Mouse (Mus musculus) brown adipose tissue, adult 24 weeks (tissue): ENCODE results near the gene Zfp541. TPM values are rescaled to one million over a fixed set of nuclear protein-coding genes. Genes with fewer than 3 reads are reported as not detected.

ENCODE experiments used
- H3K27ac ChIP-seq: fragments of 200-500 bp; replicated peaks from 2 replicates; pipeline ENCODE4 v1.5.1; 2012; ENCODE audit warnings: low read depth, mild to moderate bottlenecking, low read length
- H3K4me1 ChIP-seq: fragments of 200-500 bp; 2 replicates; pipeline ENCODE4 v1.6.1; 2012; ENCODE audit warnings: low read length, mixed read lengths; ENCODE audit not compliant: control insufficient read depth, insufficient read depth, insufficient read length
- H3K4me3 ChIP-seq: fragments of 200-500 bp; 2 replicates; pipeline ENCODE4 v1.5.1; 2012; ENCODE audit warnings: low read depth, mild to moderate bottlenecking, low read length, moderate library complexity; ENCODE audit not compliant: insufficient read depth
- polyA plus RNA-seq: library from polyadenylated mRNA; stranded (reverse); fragments of >200 nt; gene quantifications from 2 replicates; pipeline ENCODE4 v1.2.4, GENCODE M21; 2012; ENCODE audit not compliant: missing spikeins, insufficient read depth, insufficient read length

The Zfp541 gene
- polyA plus RNA-seq, 1 experiment: not detected

GRCm38 (mm10) chr7:16050600-16050999 lies 11.0 kb upstream of the Zfp541 start:
- Histone ChIP-seq H3K4me1 (peaks cover 4% of the 10 kb centered on the region), H3K27ac (peak overlapping the region; percentile 49; the same call in 1 of the 2 replicates), H3K4me3 (0 out of 2 replicates have a peak overlapping the region, but pooled peaks have one; percentile 68)

GRCm38 (mm10) chr7:16051883-16052595 lies 9.6 kb upstream of the Zfp541 start:
- H3K27ac ChIP-seq: peak overlapping the region; percentile 55
- H3K4me3 ChIP-seq: peak overlapping the region; percentile 75
- H3K4me1 ChIP-seq: no peaks in the 10 kb centered on the region; the same call in 1 of the 2 replicates

GRCm38 (mm10) chr7:16052684-16053083 lies 8.9 kb upstream of the Zfp541 start:
- H3K27ac ChIP-seq: peak overlapping the region; percentile 55
- peak overlapping the region; percentile 75 for H3K4me3 ChIP-seq
- no peaks in the 10 kb centered on the region; the same call in 1 of the 2 replicates for H3K4me1 ChIP-seq

DNA sequence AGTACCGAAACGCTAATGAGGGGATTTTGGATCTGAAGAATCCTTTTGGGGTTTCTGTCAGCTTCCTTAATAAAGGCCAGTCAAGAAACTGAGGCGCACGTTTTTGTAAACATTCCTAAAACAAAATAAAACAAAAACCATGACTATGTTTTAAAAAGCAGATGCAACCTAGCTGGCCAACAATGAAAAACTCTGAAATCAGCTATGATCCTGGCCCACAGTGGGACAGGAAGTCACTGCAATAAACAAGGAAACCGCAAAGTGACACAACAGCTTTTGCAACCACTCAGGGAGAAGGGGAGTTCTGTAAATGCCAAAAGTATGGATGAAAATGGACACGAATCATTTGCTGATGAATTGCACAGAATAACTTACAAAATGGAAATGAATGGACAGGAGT lies 8.5 kb upstream of the Zfp541 start:
- no peak overlapping the region for H3K27ac ChIP-seq
- H3K4me1 ChIP-seq: no peaks in the 10 kb centered on the region; the same call in 1 of the 2 replicates
- peak overlapping the region; percentile 34 for H3K4me3 ChIP-seq

- Histone ChIP-seq H3K4me1 (no peaks in the 10 kb centered on the region), H3K4me3 (no peak overlapping the region), H3K27ac (no peak overlapping the region)
Observed at GRCm38 (mm10) chr7:16054966-16055365, 6.6 kb upstream of the Zfp541 start.

DNA sequence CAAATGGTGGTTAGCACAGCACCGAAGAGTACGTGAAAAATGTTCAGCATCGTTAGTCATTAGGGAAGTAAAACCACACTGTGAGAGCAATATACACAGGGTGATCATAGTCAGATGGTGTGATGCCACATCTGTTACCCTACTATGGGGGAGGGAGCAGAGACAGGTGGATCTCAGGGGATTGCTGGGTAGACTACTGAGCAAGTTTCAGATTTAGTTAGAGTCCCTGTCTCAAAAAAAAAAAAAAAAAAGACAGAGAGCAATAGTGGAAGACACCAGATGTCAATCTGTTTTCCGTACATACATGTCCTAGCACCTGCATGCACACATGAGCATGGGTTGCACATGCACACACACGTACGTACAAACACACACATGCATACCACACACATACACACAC lies 5.9 kb upstream of the Zfp541 start:
- Histone ChIP-seq H3K27ac (no peak overlapping the region), H3K4me3 (no peak overlapping the region)

DNA sequence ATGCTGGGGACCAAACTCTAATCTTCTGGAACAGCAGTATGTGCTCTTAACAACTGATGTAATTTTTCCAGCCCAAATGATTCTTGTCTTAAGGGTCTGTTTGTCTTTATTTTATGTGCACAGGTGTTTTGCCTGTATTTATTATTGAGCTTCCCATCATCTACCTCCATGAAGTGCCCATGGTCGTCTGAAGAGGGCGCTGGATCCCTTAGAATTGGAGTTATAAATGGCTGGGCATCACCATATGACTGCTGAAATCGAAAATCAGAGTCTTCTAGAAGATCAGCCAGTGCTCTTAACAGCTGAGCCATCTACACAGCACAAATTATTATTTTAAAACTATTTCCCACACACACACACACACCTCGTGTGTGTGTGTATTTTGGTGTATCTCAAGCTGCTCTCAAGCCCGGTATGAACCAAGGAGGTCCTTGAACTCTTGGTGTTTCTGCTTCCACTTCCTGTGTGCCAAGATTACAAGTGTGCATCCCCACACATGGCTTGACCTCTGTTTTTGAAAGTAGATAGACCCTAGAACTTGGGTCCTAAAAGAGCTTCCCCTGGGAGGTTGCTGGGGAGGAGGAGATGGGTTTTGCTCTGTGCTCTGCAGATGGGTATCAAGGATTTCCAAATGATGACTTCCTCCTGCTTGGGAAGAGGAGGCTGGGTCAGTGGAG lies 5.0 kb upstream of the Zfp541 start:
- Histone ChIP-seq H3K4me3 (no peak overlapping the region), H3K27ac (no peak overlapping the region), H3K4me1 (no peaks in the 10 kb centered on the region)

More for the DNA sequence above, 5.9 kb upstream of the Zfp541 start:
- H3K4me1 ChIP-seq: no peaks in the 10 kb centered on the region

- Histone ChIP-seq H3K4me3 (no peak overlapping the region), H3K27ac (no peak overlapping the region), H3K4me1 (no peaks in the 10 kb centered on the region)
Observed at GRCm38 (mm10) chr7:16057136-16057534, 4.5 kb upstream of the Zfp541 start.

GRCm38 (mm10) chr7:16062099-16062420 lies 446 bp downstream of the Zfp541 start:
- Histone ChIP-seq H3K27ac (no peak overlapping the region), H3K4me3 (no peak overlapping the region), H3K4me1 (no peaks in the 10 kb centered on the region)

GRCm38 (mm10) chr7:16063490-16063889 lies 1.9 kb downstream of the Zfp541 start:
- Histone ChIP-seq H3K4me3 (no peak overlapping the region), H3K4me1 (no peaks in the 10 kb centered on the region), H3K27ac (no peak overlapping the region)

DNA sequence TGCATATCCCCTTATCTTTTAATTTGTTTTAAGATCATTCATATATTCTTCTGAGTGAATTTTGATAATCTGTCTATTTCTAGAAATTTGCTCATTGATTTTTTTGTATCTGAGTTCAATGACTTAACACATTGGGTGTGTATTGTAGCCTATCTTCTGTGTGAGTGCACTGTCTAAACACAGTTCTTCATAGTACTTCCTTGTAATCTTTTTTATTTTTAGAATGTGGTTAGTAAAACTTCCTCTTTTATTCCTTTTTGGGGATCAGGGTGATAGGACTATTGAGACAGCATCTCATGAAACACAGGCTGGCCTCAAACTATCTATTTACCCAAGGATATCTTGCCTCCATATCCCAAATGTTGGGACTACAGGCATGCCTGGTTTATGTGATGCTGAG lies 9.2 kb downstream of the Zfp541 start:
- no peaks in the 10 kb centered on the region for H3K4me1 ChIP-seq
- H3K27ac ChIP-seq: no peak overlapping the region
- H3K4me3 ChIP-seq: no peak overlapping the region

DNA sequence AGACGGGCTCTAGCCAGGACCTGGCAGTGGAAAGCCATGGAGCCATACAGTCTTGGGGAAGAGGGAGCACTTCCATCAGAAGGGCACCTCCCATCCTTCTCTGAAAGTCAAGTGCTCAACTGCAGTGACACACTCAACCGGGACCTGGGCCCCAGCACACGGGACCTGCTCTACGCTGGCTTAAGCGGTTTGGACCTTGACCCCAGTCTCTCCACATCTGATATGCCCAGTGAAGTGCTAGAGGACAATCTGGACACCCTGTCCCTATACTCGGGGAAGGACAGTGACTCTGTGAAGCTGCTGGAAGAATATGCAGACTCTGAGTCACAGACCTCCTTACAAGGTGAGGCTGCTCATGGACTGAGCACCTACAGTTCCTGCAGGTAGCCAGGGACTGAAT lies 10.3 kb downstream of the Zfp541 start:
- Histone ChIP-seq H3K4me1 (no peaks in the 10 kb centered on the region), H3K27ac (no peak overlapping the region), H3K4me3 (no peak overlapping the region)

- no peak overlapping the region for H3K27ac ChIP-seq
- no peaks in the 10 kb centered on the region for H3K4me1 ChIP-seq
- no peak overlapping the region for H3K4me3 ChIP-seq
Observed at GRCm38 (mm10) chr7:16079947-16080346, 18.3 kb downstream of the Zfp541 start.

- no peaks in the 10 kb centered on the region for H3K4me1 ChIP-seq
- H3K4me3 ChIP-seq: no peak overlapping the region
- H3K27ac ChIP-seq: no peak overlapping the region
Observed at GRCm38 (mm10) chr7:16080581-16080980, 19.0 kb downstream of the Zfp541 start.

DNA sequence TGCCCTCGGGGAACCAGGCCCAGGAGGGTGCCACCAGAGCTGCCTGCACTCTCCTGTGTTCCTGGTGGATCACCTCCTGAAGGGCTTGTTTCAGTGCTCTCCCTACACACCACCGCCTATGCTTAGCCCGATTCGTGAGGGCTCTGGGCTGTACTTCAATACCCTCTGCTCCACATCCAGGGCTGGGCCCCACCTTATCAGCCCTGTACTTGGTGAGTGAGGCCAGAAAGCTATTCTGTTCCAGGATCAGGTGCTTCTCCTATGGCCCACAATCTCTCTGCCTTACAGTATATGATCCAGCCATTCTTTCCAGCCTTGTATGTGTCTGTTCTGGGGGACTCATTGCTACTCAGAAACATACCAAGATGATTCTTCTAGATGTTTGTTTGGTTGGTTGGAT lies 21.7 kb downstream of the Zfp541 start:
- H3K4me3 ChIP-seq: no peak overlapping the region
- no peak overlapping the region for H3K27ac ChIP-seq
- H3K4me1 ChIP-seq: no peaks in the 10 kb centered on the region

DNA sequence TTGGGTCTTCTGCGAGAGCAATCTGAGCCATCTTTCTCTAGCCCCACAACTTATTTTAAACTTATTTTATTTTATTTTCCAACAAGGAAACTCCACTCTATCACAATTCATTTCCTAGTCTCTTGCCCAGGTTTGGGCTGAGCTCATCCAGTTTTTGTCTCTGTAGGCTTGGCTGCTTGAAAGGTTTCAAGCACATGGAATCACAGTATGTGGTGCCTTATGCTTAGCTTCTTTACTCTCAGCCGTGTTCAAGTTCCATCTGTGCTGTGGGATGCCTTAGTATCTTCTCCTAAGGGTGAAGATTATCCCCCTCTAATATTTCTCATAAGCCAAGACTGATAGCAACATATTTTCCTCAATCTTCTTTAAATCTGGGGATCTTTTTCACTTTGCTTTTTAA lies 26.0 kb downstream of the Zfp541 start:
- Histone ChIP-seq H3K4me1 (no peaks in the 10 kb centered on the region), H3K4me3 (no peak overlapping the region), H3K27ac (no peak overlapping the region)
